Mouse (Mus musculus): Measurements from ENCODE around the gene Olfr784.
"Not testable (repeated sequence)": the region's sequence is repeated elsewhere in the genome, so short reads cannot be mapped to it uniquely, and the experiment has no call there.

The Olfr784 gene

DNA sequence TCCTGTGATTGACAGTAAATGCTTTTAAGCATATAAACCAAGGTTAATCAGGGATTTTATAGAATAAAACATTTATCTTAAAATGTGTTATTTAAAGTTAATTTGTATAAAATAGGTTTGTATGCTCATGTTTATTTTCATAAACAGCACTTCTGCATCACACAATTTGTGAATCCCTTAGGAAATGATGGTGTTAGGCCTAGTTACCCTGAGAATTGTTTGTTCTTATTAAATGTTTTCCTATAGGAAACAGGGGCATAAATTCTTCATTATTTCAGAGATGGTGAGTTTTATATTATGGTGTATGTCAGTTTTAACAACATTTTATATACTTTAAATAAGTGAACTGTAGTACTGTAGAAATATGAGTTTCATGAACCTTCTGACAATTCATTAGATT lies at the start of gene Olfr784:
Gene Olfr784, plus strand, starts transcription at position 301 of the 400 bp plus-strand sequence.
- DNase-seq (ENCODE audit: low spot score in 2 of 2) = no peak

DNA sequence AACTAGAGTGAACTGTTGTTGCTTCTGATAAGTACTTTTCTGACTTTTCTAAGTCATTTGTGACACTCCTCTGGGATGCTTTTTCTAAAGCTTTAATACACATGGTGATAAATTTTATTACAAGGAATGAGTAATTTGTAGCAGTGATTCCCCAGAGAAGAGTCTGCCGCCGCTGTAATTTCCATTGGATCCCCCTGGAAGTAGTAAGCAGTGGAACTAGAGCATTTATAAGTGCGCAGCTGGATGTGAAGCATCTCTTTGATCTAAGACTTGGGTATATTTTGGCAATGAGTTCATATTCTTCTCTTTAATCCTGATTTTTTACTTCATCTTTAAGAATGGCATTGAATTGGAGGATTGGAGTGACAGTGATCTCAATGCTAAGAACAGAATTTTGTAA lies 35.3 kb upstream of the Olfr784 start, which contains the start of gene Olfr782:
Gene Olfr782, plus strand, starts transcription at position 301 of the 400 bp plus-strand sequence.
- no peak for DNase-seq (ENCODE audit: low spot score in 2 of 2)

DNA sequence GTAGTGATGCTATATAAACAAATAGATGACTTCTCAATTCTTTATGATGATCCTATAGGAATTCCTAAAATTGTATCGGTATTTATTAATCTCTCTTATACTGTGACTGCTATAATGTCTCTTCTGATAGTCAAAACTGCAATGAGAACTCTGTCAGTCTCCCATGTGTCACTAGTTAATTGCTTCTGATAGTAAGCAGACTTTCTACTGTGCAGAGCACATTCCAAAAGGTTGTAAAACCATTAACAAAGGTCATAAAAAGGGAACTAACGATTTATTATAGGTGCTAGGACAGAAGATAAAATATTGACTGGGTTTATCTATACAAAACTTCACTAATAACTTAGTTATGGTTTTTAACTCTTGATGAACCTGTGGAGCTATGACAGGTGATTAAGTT lies 31.4 kb upstream of the Olfr784 start:
- DNase-seq (ENCODE audit: low spot score in 2 of 2) = not testable (repeated sequence)

DNA sequence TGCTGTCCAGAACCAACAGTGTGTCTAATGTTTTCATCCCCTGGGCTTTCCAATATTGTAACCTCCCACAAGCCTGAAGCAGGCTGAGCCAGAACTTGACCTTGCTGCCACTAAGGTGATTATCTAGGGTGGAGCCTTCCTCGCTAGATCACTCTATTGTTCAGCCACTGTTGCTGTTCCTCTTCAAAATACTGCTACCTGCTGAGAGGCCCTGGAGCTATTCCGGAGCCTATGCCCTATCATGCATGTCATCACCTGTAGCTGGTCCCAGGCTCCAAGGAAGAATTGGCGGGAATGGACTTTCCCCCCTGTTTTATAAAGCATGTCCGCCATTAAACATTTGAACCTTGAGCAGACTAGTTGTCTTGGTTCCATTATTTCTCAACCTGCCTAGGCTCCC lies 27.4 kb upstream of the Olfr784 start:
- DNase-seq (ENCODE audit: low spot score in 2 of 2) = not testable (repeated sequence)

DNA sequence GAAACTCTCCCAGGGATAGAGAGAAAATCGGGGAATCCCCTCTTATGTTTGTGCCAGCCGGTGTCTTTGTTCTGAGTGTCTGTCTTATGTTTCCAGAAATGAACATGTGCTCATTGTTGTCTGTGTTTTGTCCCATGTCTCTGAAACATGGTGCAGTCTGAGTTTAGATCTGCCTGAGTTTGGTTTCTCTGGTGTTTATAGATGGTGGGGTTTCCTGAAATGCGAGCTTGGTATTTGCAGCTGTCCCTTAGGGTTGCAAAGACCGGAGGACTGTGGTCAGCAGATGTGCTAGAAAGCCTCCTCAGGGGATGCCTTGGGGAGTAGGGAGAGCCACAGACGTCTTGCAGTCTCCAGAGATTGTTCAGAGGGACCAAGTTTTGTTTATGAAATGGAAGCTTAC lies 26.6 kb upstream of the Olfr784 start:
- no peak for DNase-seq (ENCODE audit: low spot score in 2 of 2)

DNA sequence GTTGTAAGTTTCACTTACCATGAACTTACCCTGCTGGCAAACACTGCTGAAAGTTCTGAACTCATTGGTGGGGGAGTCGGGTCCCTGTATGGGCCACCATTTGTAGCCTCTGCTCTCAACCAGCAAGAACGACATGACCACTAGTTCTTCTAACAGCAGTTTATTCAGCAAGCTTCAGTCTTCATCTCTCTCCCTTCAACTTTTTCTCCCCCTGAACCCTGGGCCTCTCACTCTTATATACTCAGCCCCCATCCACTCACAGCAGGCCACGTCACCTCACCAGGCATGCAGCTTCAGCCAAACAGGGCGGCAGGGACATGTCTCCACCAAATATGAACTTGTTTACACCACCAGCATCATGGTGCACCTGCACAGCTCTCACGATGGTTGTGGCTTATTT lies 9.8 kb upstream of the Olfr784 start:
- DNase-seq (ENCODE audit: low spot score in 2 of 2) = not testable (repeated sequence)

DNA sequence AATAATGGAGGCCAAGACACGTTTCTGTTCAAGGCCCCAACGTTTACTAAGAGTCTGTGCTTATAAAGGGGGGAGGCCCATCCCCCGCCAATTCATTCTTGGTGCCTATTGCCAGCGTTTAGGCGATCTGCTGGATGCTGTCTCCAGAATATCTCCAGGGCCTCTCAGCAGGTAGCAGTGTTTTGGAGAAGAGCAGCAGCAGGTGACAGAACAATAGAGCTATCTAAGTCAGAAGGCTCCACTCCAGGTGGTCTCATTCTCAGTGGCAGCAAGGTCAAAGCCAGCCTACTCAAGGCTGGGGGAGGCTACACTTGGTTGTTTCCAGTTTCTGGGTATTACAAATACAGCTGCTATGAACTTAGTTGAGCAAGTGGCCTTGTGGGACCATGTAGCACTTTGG lies 17.0 kb downstream of the Olfr784 start:
- no peak for DNase-seq (ENCODE audit: low spot score in 2 of 2)

DNA sequence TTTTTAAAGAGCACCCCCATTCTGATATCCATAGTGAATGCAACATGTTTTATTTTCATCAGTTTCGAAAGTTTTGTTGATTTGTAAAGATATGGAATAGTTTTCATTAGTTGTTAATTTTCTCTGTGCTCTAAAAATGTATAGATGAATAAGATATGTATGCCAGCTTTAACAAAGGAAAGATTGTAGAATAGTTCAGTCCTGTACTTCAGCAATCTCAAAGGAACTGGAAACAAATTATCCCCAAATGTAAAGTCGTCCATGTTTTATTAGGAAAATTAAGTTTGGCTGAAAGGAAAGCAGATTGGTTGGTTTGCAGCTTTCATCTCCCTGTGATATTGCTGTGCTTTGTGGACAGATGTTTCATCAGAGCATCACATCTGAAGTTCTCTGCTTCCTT lies 21.2 kb downstream of the Olfr784 start, which contains the start of gene Olfr785:
Gene Olfr785, plus strand, starts transcription at position 301 of the 400 bp plus-strand sequence.
- DNase-seq (ENCODE audit: low spot score in 2 of 2) = no peak

DNA sequence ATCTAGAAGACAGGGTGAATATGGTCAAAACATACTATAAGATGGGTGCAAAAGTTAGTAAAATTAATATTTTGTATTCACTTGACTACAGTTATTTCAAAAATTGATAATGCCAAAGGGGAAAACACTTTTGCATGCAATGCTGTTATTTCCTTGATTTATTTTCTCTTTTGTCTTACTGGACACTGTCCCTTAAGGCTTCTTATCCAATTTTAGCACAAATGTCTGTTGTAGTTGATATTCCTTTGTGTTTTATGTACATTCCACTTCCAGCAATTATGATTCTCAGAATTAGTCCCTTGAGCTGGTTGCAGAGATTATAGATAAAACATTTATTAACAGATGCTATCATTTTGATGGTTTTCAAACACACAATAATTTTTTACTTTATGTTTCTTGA lies 43.1 kb downstream of the Olfr784 start, which contains the start of gene Olfr786:
Gene Olfr786, plus strand, starts transcription at position 301 of the 400 bp plus-strand sequence.
- no peak for DNase-seq (ENCODE audit: low spot score in 2 of 2)

Data from left cerebral cortex, adult 9 months (tissue).